In genomic region chr1:187724651-187725050, GRCm38 (mm10) we compare ENCODE assay signal across 13 mouse cellular contexts.
"Had no signal": no experiment of that assay in that cellular context is flagged by ENCODE, and none has a peak within 500 bp of the region (broad histone marks: within the 10 kb centered on the region; RNA-seq: fewer than 3 reads in every experiment).

No protein-coding gene starts in this region.

- H3K4me3 ChIP-seq: layer of hippocampus, adult 2 months; limb, embryonic 15.5 days; liver, embryonic 12.5 days; megakaryocyte, embryonic 14.5 days; midbrain, embryonic 12.5 days; neural tube, embryonic 13.5 days had no signal

- H3K9ac ChIP-seq: limb, embryonic 15.5 days; liver, embryonic 12.5 days; lung, embryonic 14.5 days; midbrain, embryonic 12.5 days; neural tube, embryonic 13.5 days had no signal

- H3K36me3 ChIP-seq: limb, embryonic 15.5 days; liver, embryonic 12.5 days; midbrain, embryonic 12.5 days; neural tube, embryonic 13.5 days had no signal

- H3K4me1 ChIP-seq: limb, embryonic 15.5 days; liver, embryonic 12.5 days; megakaryocyte, embryonic 14.5 days had no signal

- H3K27ac ChIP-seq: layer of hippocampus, adult 2 months; limb, embryonic 15.5 days; liver, embryonic 12.5 days; macrophage; midbrain, embryonic 12.5 days; neural tube, embryonic 13.5 days; stomach, postnatal 0 days had no signal

- H3K9me3 ChIP-seq: limb, embryonic 15.5 days; liver, embryonic 12.5 days; midbrain, embryonic 12.5 days; neural tube, embryonic 13.5 days had no signal

- H3K4me2 ChIP-seq: limb, embryonic 15.5 days; liver, embryonic 12.5 days; lung, embryonic 14.5 days; midbrain, embryonic 12.5 days; neural tube, embryonic 13.5 days had no signal

- ATAC-seq: liver, embryonic 12.5 days; midbrain, embryonic 16.5 days had no signal

- DNase-seq: kidney, postnatal 36 days; lung, embryonic 14.5 days; lung, postnatal 14 days; thymus, postnatal 4 days had no signal

- H3K27me3 ChIP-seq: limb, embryonic 15.5 days; liver, embryonic 12.5 days; megakaryocyte, embryonic 14.5 days; midbrain, embryonic 12.5 days; neural tube, embryonic 13.5 days had no signal
